Mouse (Mus musculus): ENCODE data around the gene Inf2.

DNA sequence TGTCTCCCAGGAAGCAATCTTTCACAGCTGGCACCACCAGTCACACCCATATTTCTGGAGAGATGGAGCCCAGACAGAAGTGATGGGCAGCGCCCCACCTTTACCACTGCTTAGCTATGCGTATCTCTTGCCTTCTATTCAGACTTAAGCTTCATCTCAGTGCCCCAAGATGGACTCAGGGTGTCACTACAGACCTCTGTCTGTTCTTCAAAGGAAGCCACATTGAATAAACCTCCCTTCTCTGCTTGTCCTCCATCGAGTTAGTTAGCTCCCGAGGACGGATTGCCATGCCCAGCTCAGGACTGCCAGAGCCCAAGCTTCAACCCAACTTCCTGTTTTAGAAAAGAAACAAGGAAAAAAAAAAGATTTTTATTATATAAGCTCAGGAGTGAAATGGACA is 26.1 kb upstream of the Inf2 start:
- TF ChIP-seq CTCF (IDR thresholded peaks at IDR 0.05; ENCODE audit: borderline replicate concordance, control insufficient read depth, extremely low read depth, insufficient read depth, low read length, poor library complexity) (no peak), POLR2A (IDR thresholded peaks at IDR 0.05; ENCODE audit: control insufficient read depth, extremely low read depth, insufficient read depth, low read length, poor library complexity) (no peak)

Data from thymus, adult 2 months (tissue).